Mouse (Mus musculus) heart, adult 9 months (tissue): ENCODE measurements around the gene Pnpla7.
"Not testable (repeated sequence)": the region's sequence is repeated elsewhere in the genome, so short reads cannot be mapped to it uniquely, and the experiment has no call there.

ENCODE experiments used
- DNase-seq, 2 experiments: peaks; one replicate each; pipeline ENCODE4 v3.0.0; 2022; ENCODE audit warnings: low spot score in 2 of 2

Gene Pnpla7

GRCm38 (mm10) chr2:24975704-24976297 lies at the start of gene Pnpla7:
Pnpla7 (plus strand) TSS chr2:24976033.
- peak; percentile 83 to 85 for DNase-seq

- DNase-seq: no peak
Observed at GRCm38 (mm10) chr2:24926345-24926964, 49.4 kb upstream of the Pnpla7 start.

- no peak for DNase-seq
Observed at GRCm38 (mm10) chr2:24926965-24927358, 48.9 kb upstream of the Pnpla7 start.

- no peak for DNase-seq
Observed at GRCm38 (mm10) chr2:24927810-24928479, 47.9 kb upstream of the Pnpla7 start.

- no peak for DNase-seq
Observed at GRCm38 (mm10) chr2:24929119-24929518, 46.7 kb upstream of the Pnpla7 start.

- DNase-seq: no peak
Observed at GRCm38 (mm10) chr2:24929593-24929992, 46.2 kb upstream of the Pnpla7 start.

- peak in 1 of 2 experiments; percentile 30 for DNase-seq
Observed at GRCm38 (mm10) chr2:24934441-24934963, 41.3 kb upstream of the Pnpla7 start.

GRCm38 (mm10) chr2:24935057-24935796 lies 40.6 kb upstream of the Pnpla7 start, which contains the start of gene Arrdc1:
Arrdc1 (minus strand) TSS chr2:24935252.
- DNase-seq: peak; percentile 90 to 91

GRCm38 (mm10) chr2:24942092-24942491 lies 33.7 kb upstream of the Pnpla7 start:
- DNase-seq: no peak

- DNase-seq: not testable (repeated sequence)
Observed at GRCm38 (mm10) chr2:24944304-24944703, 31.5 kb upstream of the Pnpla7 start.

- peak; percentile 96 to 97 for DNase-seq
Observed at GRCm38 (mm10) chr2:24949421-24950188, 26.2 kb upstream of the Pnpla7 start, which contains the start of gene Zmynd19. Zmynd19 (plus strand) TSS chr2:24949792.

GRCm38 (mm10) chr2:24950189-24950535 lies 25.7 kb upstream of the Pnpla7 start:
- no peak for DNase-seq

- no peak for DNase-seq
Observed at GRCm38 (mm10) chr2:24952537-24953055, 23.2 kb upstream of the Pnpla7 start.

GRCm38 (mm10) chr2:24960910-24961309 lies 14.9 kb upstream of the Pnpla7 start:
- DNase-seq: no peak

GRCm38 (mm10) chr2:24962304-24963000 lies 13.4 kb upstream of the Pnpla7 start, which contains the start of gene Dph7:
Dph7 (plus strand) TSS chr2:24962400.
- peak; percentile 70 to 75 for DNase-seq

GRCm38 (mm10) chr2:24970386-24970785 lies 5.4 kb upstream of the Pnpla7 start:
- DNase-seq: no peak

GRCm38 (mm10) chr2:24974452-24974851 lies 1.4 kb upstream of the Pnpla7 start:
- DNase-seq: not testable (repeated sequence)

- peak; percentile 96 to 97 for DNase-seq
Observed at GRCm38 (mm10) chr2:24974906-24975703, 728 bp upstream of the Pnpla7 start, which contains the start of gene Mrpl41. Mrpl41 (minus strand) TSS chr2:24975098.

GRCm38 (mm10) chr2:24976960-24977359 lies 1.1 kb downstream of the Pnpla7 start:
- no peak for DNase-seq
